Mouse (Mus musculus): ENCODE results near the gene Dnajc2.

DNA sequence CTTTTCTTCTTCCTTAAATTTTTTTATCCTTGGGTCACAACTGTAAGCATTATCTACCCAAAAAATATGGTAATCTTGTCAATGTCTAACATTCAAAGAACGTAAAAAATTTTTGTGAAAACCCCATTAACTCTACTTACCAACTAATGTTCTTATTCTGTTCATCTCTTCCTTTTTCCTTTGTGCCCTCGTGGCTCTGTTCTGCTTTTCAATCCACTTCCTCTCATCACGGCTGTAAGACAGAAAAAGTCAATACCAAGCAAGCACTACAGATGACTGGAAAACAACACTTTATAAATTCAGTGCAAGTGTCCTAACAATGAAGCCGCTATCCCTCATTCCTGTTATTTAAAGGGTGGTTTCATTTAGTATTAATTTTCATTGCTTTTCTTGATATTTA, 16.5 kb downstream of the Dnajc2 start:
- TF ChIP-seq POLR2A (IDR thresholded peaks at IDR 0.05; ENCODE audit: low read depth, low read length) = no peak
- TF ChIP-seq CTCF (IDR thresholded peaks at IDR 0.05; ENCODE audit: extremely low read depth, insufficient read depth, insufficient read length, insufficient replicate concordance) = no peak

All from spleen, adult 2 months (tissue).